Mouse (Mus musculus) hindbrain, embryonic 10.5 days (tissue): ENCODE data around the gene Eif2b2. TPM values are rescaled to one million over a fixed set of nuclear protein-coding genes. Genes with fewer than 3 reads are reported as not detected.

ENCODE experiments used
- DNase-seq: peaks from one replicate; pipeline ENCODE4 v3.0.0-alpha.2; 2017; ENCODE audit warnings: low spot score
- H3K27ac ChIP-seq: fragments of 300-500 bp; sonication (generic); 2 replicates; pipeline ENCODE4 v1.5.1; 2016; ENCODE audit warnings: mild to moderate bottlenecking, moderate library complexity
- H3K27me3 ChIP-seq: fragments of 300-500 bp; sonication (generic); 2 replicates; pipeline ENCODE4 v1.6.1; 2016; ENCODE audit warnings: mild to moderate bottlenecking; ENCODE audit not compliant: poor library complexity, insufficient read depth, severe bottlenecking
- H3K36me3 ChIP-seq: fragments of 300-500 bp; sonication (generic); 2 replicates; pipeline ENCODE4 v1.6.1; 2016; ENCODE audit warnings: mild to moderate bottlenecking, moderate library complexity
- H3K4me1 ChIP-seq: fragments of 300-500 bp; sonication (generic); replicated peaks from 2 replicates; pipeline ENCODE4 v1.6.1; 2016; ENCODE audit warnings: mild to moderate bottlenecking
- H3K4me3 ChIP-seq: fragments of 300-500 bp; sonication (generic); 2 replicates; pipeline ENCODE4 v1.5.1; 2016; ENCODE audit warnings: mild to moderate bottlenecking, moderate library complexity
- H3K9me3 ChIP-seq: fragments of 300-500 bp; sonication (generic); 2 replicates; pipeline ENCODE4 v1.6.1; 2016; ENCODE audit warnings: mild to moderate bottlenecking, moderate library complexity
- WGBS: fragments of 180-500 bp; shearing (Covaris S2); methylation state at CpG from one replicate; pipeline ENCODE4 v1.1.7; 2016; 5-methylcytosine and 5-hydroxymethylcytosine counted together
- polyA plus RNA-seq: library from polyadenylated mRNA; unstranded; fragments of >200 nt; fragmentation: Nextera tagmentation; extraction: Ambion mirVana; gene quantifications from 2 replicates; pipeline ENCODE4 v1.2.1, GENCODE M21; 2016

The Eif2b2 gene
- polyA plus RNA-seq = 126 and 131 TPM in 2 replicates

DNA sequence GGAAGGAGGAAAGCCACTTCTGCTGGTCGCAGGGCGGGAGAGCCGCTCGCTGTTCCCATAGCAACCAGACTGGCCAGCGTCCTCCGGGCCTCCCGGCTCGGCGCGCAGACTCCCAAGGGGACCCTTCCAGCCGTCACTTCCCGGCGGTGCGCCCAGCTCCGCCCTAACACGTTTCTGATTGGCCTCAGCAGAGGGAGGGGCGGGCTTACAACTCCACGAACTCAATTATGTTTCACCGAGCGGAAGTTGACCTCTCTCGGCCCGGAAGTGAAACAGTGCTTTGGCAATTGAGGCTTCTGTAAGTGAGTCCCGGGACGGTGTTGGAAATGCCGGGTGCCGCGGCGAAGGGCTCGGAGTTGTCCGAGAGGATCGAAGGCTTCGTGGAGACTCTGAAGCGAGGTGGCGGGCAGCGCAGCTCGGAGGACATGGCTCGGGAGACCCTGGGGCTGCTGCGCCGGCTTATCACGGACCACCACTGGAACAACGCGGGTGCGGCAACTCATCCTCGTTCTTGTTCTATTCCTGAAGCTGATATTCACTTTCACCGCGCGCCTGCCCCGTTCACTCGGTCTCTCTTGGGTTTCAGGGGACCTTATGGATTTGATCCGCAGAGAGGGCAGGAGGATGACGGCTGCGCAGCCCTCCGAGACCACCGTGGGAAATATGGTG, at the start of gene Eif2b2:
Gene Eif2b2, plus strand, starts transcription at position 246 of the 669 bp plus-strand sequence.
- Histone ChIP-seq H3K4me1 (peaks cover 28% of the 10 kb centered on the region), H3K4me3 (peak within 1 kb of the TSS; percentile 92), H3K9me3 (no peaks in the 10 kb centered on the region), H3K27me3 (no peaks in the 10 kb centered on the region), H3K36me3 (peaks cover 37% of the 10 kb centered on the region), H3K27ac (peak within 1 kb of the TSS; percentile 88)
- peak; percentile 98 for DNase-seq
- WGBS = under 1% methylated on average over 54 of the region's 54 CpGs

GRCm38 (mm10) chr12:85169877-85170276, 49.4 kb upstream of the Eif2b2 start:
- peaks cover 9% of the 10 kb centered on the region for H3K27me3 ChIP-seq
- H3K36me3 ChIP-seq = peaks cover 5% of the 10 kb centered on the region; the same call in 1 of the 2 replicates
- H3K27ac ChIP-seq = peak overlapping the region; percentile 56; the same call in 1 of the 2 replicates
- peak overlapping the region; percentile 38; the same call in 1 of the 2 replicates for H3K4me3 ChIP-seq
- peaks cover 12% of the 10 kb centered on the region for H3K4me1 ChIP-seq
- 59% methylated on average over 3 of the region's 3 CpGs for WGBS
- no peak for DNase-seq
- H3K9me3 ChIP-seq = no peaks in the 10 kb centered on the region

GRCm38 (mm10) chr12:85170284-85170947, 48.9 kb upstream of the Eif2b2 start:
- H3K4me1 ChIP-seq = peaks cover 18% of the 10 kb centered on the region
- peaks cover 5% of the 10 kb centered on the region; the same call in 1 of the 2 replicates for H3K36me3 ChIP-seq
- WGBS = 89% methylated on average over 11 of the region's 11 CpGs
- H3K4me3 ChIP-seq = no peak overlapping the region
- no peak overlapping the region for H3K27ac ChIP-seq
- no peaks in the 10 kb centered on the region for H3K9me3 ChIP-seq
- H3K27me3 ChIP-seq = peaks cover 14% of the 10 kb centered on the region
- no peak for DNase-seq

DNA sequence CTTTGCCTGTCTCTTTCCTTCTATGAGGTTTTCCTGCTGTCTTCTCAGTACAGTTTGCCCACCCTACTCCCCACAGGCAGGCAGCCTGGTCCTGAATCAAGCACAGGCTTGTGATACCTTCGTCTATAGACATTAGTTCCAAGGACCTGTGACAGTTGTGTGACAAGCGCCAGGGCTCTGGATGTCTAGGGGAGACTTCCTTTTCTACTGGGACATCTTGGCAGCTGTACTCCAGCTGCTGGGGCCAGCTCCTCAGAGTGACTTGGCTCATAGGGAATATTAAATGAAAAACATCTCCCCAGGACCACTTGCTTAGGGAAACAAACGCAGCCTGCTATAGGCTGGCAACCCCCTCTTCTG, 48.4 kb upstream of the Eif2b2 start:
- Histone ChIP-seq H3K27ac (no peak overlapping the region), H3K4me3 (no peak overlapping the region), H3K9me3 (no peaks in the 10 kb centered on the region), H3K27me3 (peaks cover 20% of the 10 kb centered on the region), H3K36me3 (peaks cover 5% of the 10 kb centered on the region; the same call in 1 of the 2 replicates), H3K4me1 (peaks cover 23% of the 10 kb centered on the region)
- 80% methylated on average over 3 of the region's 3 CpGs for WGBS
- DNase-seq = no peak

DNA sequence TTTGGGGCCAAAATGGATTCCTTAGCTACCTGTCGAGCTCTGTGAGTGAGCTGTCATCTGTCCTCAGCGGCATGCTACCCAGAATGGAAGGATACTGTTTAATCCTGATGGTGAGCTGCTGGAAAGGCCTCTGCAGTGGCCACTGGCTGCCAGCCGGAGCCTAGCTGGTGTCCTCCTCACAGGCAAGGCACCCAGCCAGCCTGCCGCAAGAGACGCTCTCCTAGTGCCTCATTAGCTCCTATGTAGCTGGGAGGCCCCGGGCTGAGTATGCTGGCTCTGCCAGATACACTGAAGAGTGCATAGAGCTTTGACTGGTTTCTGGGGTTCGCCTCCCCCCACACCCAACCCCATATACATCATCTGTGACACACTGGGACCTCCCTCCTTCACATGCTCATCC, 45.3 kb upstream of the Eif2b2 start:
- Histone ChIP-seq H3K4me3 (no peak overlapping the region), H3K27me3 (peaks cover 45% of the 10 kb centered on the region), H3K4me1 (peaks cover 54% of the 10 kb centered on the region), H3K9me3 (no peaks in the 10 kb centered on the region), H3K27ac (no peak overlapping the region), H3K36me3 (no peaks in the 10 kb centered on the region)
- WGBS = 73% methylated on average over 7 of the region's 7 CpGs
- DNase-seq = no peak

DNA sequence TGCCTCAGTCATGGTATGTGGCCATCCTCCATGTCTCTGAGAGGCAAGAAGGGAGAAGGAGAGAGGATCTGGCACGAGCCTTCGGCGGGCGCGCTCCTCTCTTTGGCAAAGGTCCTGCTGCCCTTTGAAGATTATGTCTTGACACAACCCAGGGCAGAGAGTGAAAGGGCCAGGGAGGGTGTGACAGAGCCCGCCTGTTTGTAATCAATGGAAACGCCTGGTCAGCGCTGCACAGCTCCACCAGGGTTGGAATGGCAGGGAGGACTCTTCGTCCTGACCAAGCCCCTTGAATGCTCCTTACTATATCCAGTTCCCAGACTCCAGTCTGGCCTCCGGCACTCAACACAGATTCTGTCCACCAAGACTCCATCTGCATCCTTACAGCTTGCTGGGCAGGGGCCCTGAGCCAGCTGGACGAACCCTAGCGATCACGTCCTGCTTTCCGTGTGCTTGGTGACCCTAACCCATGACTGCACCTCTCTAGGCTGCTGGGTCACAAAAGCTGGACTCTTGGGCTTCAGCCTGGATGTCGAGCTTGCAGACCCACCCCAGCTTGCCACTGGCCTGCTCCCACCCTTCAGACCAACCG, 44.1 kb upstream of the Eif2b2 start:
- H3K9me3 ChIP-seq = no peaks in the 10 kb centered on the region
- H3K4me3 ChIP-seq = peak overlapping the region; percentile 46
- peaks cover 46% of the 10 kb centered on the region for H3K4me1 ChIP-seq
- peaks cover 56% of the 10 kb centered on the region for H3K27me3 ChIP-seq
- no peaks in the 10 kb centered on the region for H3K36me3 ChIP-seq
- DNase-seq = peak; percentile 18
- peak overlapping the region; percentile 63 for H3K27ac ChIP-seq
- 47% methylated on average over 16 of the region's 16 CpGs for WGBS

GRCm38 (mm10) chr12:85175926-85176845, 43.1 kb upstream of the Eif2b2 start:
- Histone ChIP-seq H3K36me3 (no peaks in the 10 kb centered on the region), H3K4me1 (peaks cover 49% of the 10 kb centered on the region), H3K9me3 (no peaks in the 10 kb centered on the region), H3K4me3 (peak overlapping the region; percentile 46), H3K27me3 (peaks cover 66% of the 10 kb centered on the region), H3K27ac (peak overlapping the region; percentile 63)
- WGBS = 9% methylated on average over 11 of the region's 11 CpGs
- peak; percentile 61 for DNase-seq

GRCm38 (mm10) chr12:85176846-85177523, 42.3 kb upstream of the Eif2b2 start:
- Histone ChIP-seq H3K4me3 (peak overlapping the region; percentile 46), H3K9me3 (no peaks in the 10 kb centered on the region), H3K36me3 (no peaks in the 10 kb centered on the region), H3K4me1 (peaks cover 57% of the 10 kb centered on the region), H3K27me3 (peaks cover 74% of the 10 kb centered on the region), H3K27ac (peak overlapping the region; percentile 63)
- 3% methylated on average over 32 of the region's 32 CpGs for WGBS
- peak; percentile 42 for DNase-seq

DNA sequence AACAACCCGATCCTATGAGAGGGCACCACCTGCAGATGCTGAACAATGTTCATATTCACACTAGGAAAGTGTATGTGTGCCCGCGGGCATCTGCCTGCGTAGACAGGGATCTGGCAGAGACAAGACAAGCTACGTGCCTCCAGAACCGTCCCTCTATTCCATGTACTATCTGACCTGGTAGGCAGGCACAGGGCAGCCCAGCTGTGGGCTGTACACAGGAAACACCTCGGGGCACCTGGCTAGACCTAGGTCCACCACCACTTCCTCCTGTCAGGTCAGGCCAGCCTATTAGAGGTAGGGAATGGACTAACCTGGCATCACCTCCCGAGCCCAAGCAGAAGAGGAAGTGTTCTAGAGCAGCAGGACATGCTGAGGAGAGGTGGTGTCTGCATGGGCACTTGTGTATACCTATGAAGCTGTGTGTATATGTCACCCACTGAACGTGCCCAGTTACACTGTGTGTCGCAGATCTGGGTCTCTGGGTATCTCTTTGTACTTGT, 41.5 kb upstream of the Eif2b2 start, which contains the start of gene Pgf:
Gene Pgf, minus strand, starts transcription at position 51 of the 500 bp plus-strand sequence.
- Histone ChIP-seq H3K4me1 (peaks cover 65% of the 10 kb centered on the region), H3K36me3 (no peaks in the 10 kb centered on the region), H3K9me3 (no peaks in the 10 kb centered on the region), H3K27ac (peak within 1 kb of the TSS; percentile 63), H3K4me3 (peak within 1 kb of the TSS; percentile 46), H3K27me3 (peaks cover 81% of the 10 kb centered on the region)
- DNase-seq = no peak
- 75% methylated on average over 10 of the region's 10 CpGs for WGBS

DNA sequence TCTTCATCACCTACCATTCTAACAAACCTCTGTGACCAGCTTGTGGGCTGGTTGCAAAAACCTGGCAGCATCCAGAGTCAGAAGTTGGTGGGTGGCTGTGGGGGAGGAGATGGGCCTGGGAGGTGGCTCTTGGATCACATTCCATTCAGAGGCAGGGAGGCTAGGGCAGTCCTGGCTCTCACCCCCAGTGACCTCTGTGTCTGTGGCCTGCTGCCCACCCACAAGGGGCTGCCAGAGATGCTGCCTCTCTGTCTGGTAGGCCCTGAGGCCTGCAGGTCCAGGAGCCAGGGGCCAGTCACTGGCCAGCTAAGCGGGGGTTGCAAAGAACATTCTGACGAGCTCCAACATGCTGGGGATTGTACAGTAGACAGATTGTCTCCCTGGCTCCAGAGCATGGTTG, 41.0 kb upstream of the Eif2b2 start:
- DNase-seq = no peak
- Histone ChIP-seq H3K27ac (peak overlapping the region; percentile 6; the same call in 1 of the 2 replicates), H3K4me1 (peaks cover 70% of the 10 kb centered on the region), H3K27me3 (peaks cover 86% of the 10 kb centered on the region), H3K9me3 (no peaks in the 10 kb centered on the region), H3K4me3 (no peak overlapping the region), H3K36me3 (no peaks in the 10 kb centered on the region)
- 53% methylated on average over 2 of the region's 2 CpGs for WGBS

DNA sequence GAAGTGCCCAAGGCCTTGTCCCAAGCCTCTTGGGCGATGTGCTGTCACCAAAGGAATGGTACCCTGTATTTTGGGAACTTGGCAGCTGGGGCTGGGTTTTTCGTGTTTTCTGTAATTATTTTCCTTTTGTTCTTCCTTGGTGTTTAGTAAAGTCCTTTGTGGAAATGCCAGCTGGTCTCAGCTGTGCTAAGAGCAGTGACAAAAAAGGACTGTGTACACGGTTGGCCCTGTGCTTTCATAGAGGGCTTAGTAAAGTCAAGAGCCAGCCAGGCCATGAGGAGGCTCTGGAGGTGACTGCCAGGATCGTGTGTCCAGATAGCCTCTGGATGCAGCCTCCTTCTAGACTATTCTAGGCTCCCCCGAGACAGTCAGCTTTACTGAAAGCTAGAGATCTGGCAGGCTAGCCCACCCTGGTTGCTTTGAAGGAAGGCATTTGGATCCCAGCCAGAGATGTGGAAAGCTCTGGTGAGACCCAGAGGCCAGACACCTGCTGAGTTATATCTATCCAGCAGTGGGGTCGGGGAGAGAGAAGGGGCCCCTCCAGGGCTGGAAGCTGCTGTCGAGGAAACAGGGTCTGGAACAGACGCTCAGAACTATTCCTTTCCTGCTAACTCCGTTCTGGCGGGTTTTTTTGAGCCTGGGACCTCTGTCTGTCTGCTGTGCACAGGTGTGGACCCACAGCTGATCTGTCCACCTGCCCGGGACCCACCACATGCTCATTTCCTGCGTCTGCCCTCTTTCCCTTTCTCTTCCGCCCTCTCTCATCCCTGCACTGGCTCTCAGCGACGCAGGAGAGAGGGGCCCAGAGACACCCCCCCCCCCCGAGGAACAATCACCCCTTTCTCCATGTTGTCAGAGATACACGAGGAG, 37.6 kb upstream of the Eif2b2 start:
- Histone ChIP-seq H3K4me3 (peak overlapping the region; percentile 28), H3K4me1 (peaks cover 54% of the 10 kb centered on the region)
- no peak for DNase-seq

More for the DNA sequence above, 37.6 kb upstream of the Eif2b2 start:
- Histone ChIP-seq H3K9me3 (no peaks in the 10 kb centered on the region), H3K27me3 (peaks cover 70% of the 10 kb centered on the region), H3K36me3 (no peaks in the 10 kb centered on the region), H3K27ac (peak overlapping the region; percentile 46)
- 27% methylated on average over 16 of the region's 17 CpGs for WGBS
